Mouse (Mus musculus) midbrain, embryonic 10.5 days (tissue): ENCODE results near the gene Strn. TPM values are rescaled to one million over a fixed set of nuclear protein-coding genes. Genes with fewer than 3 reads are reported as not detected.
A peak's percentile ranks its signal among the peaks of the same experiment; 100 is the strongest.

Source experiments
- DNase-seq: peaks from one replicate; pipeline ENCODE4 v3.0.0-alpha.2; 2017; ENCODE audit warnings: low spot score
- H3K27ac ChIP-seq: fragments of 300-500 bp; sonication (generic); replicated peaks from 2 replicates; pipeline ENCODE4 v1.5.1; 2016; ENCODE audit warnings: mild to moderate bottlenecking
- H3K27me3 ChIP-seq: fragments of 300-500 bp; sonication (generic); 2 replicates; pipeline ENCODE4 v1.6.1; 2016; ENCODE audit warnings: low read depth, mild to moderate bottlenecking; ENCODE audit not compliant: poor library complexity, severe bottlenecking
- H3K36me3 ChIP-seq: fragments of 300-500 bp; sonication (generic); 2 replicates; pipeline ENCODE4 v1.6.1; 2016; ENCODE audit warnings: mild to moderate bottlenecking, moderate library complexity
- H3K4me1 ChIP-seq: fragments of 300-500 bp; sonication (generic); 2 replicates; pipeline ENCODE4 v1.6.1; 2016
- H3K4me3 ChIP-seq: fragments of 300-500 bp; sonication (generic); 2 replicates; pipeline ENCODE4 v1.5.1; 2016; ENCODE audit warnings: mild to moderate bottlenecking, moderate library complexity
- H3K9me3 ChIP-seq: fragments of 300-500 bp; sonication (generic); replicated peaks from 2 replicates; pipeline ENCODE4 v1.6.1; 2016; ENCODE audit warnings: mild to moderate bottlenecking
- WGBS: fragments of 180-500 bp; shearing (Covaris S2); methylation state at CpG from one replicate; pipeline ENCODE4 v1.1.7; 2016; 5-methylcytosine and 5-hydroxymethylcytosine counted together
- polyA plus RNA-seq: library from polyadenylated mRNA; unstranded; fragments of >200 nt; fragmentation: Nextera tagmentation; extraction: Ambion mirVana; gene quantifications from 2 replicates; pipeline ENCODE4 v1.2.1, GENCODE M21; 2016

The Strn gene
- 5.4 and 6.1 TPM in 2 replicates for polyA plus RNA-seq

GRCm38 (mm10) chr17:78737096-78737495, at the start of gene Strn:
Gene Strn (minus strand): TSS chr17:78737196.
- Histone ChIP-seq H3K27me3 (peaks cover 7% of the 10 kb centered on the region; the same call in 1 of the 2 replicates), H3K9me3 (no peaks in the 10 kb centered on the region), H3K27ac (peak within 1 kb of the TSS; percentile 96), H3K36me3 (peaks cover 3% of the 10 kb centered on the region; the same call in 1 of the 2 replicates), H3K4me3 (peak within 1 kb of the TSS; percentile 92), H3K4me1 (peaks cover 32% of the 10 kb centered on the region)
- DNase-seq = no peak
- 40% methylated on average over 4 of the region's 4 CpGs for WGBS

GRCm38 (mm10) chr17:78778765-78779164, 41.8 kb upstream of the Strn start:
- H3K4me1 ChIP-seq = no peaks in the 10 kb centered on the region
- no peak overlapping the region for H3K27ac ChIP-seq
- H3K9me3 ChIP-seq = no peaks in the 10 kb centered on the region
- H3K27me3 ChIP-seq = no peaks in the 10 kb centered on the region
- WGBS = 94% methylated on average over 1 of the region's 1 CpGs
- H3K36me3 ChIP-seq = peaks cover 38% of the 10 kb centered on the region
- DNase-seq = no peak
- H3K4me3 ChIP-seq = no peak overlapping the region

- H3K4me1 ChIP-seq = no peaks in the 10 kb centered on the region
These were observed 35.3 kb upstream of the Strn start for GRCm38 (mm10) chr17:78772317-78772716.

GRCm38 (mm10) chr17:78770932-78771331, 33.9 kb upstream of the Strn start:
- no peaks in the 10 kb centered on the region for H3K4me1 ChIP-seq
- 80% methylated on average over 7 of the region's 7 CpGs for WGBS
- no peak overlapping the region for H3K4me3 ChIP-seq
- H3K27me3 ChIP-seq = no peaks in the 10 kb centered on the region
- no peaks in the 10 kb centered on the region for H3K9me3 ChIP-seq
- H3K27ac ChIP-seq = no peak overlapping the region
- peaks cover 41% of the 10 kb centered on the region for H3K36me3 ChIP-seq
- no peak for DNase-seq

More at GRCm38 (mm10) chr17:78772317-78772716, 35.3 kb upstream of the Strn start:
- 94% methylated on average over 2 of the region's 2 CpGs for WGBS
- no peaks in the 10 kb centered on the region for H3K27me3 ChIP-seq
- no peak overlapping the region for H3K4me3 ChIP-seq
- peaks cover 36% of the 10 kb centered on the region for H3K36me3 ChIP-seq
- DNase-seq = no peak
- H3K9me3 ChIP-seq = no peaks in the 10 kb centered on the region
- H3K27ac ChIP-seq = no peak overlapping the region

GRCm38 (mm10) chr17:78769341-78769740, 32.3 kb upstream of the Strn start:
- WGBS = 84% methylated on average over 3 of the region's 3 CpGs
- no peak overlapping the region for H3K27ac ChIP-seq
- H3K27me3 ChIP-seq = no peaks in the 10 kb centered on the region
- DNase-seq = no peak
- H3K4me3 ChIP-seq = no peak overlapping the region
- H3K36me3 ChIP-seq = peaks cover 54% of the 10 kb centered on the region
- H3K9me3 ChIP-seq = no peaks in the 10 kb centered on the region
- H3K4me1 ChIP-seq = no peaks in the 10 kb centered on the region

- no peaks in the 10 kb centered on the region for H3K27me3 ChIP-seq
- H3K36me3 ChIP-seq = peaks cover 58% of the 10 kb centered on the region
- no peak overlapping the region for H3K27ac ChIP-seq
- no peak overlapping the region for H3K4me3 ChIP-seq
- 90% methylated on average over 2 of the region's 2 CpGs for WGBS
- no peaks in the 10 kb centered on the region for H3K4me1 ChIP-seq
- no peaks in the 10 kb centered on the region for H3K9me3 ChIP-seq
- DNase-seq = no peak
These were observed 31.9 kb upstream of the Strn start for GRCm38 (mm10) chr17:78768937-78769336.

- no peak overlapping the region for H3K27ac ChIP-seq
- no peaks in the 10 kb centered on the region for H3K27me3 ChIP-seq
- no peaks in the 10 kb centered on the region for H3K9me3 ChIP-seq
- peaks cover 57% of the 10 kb centered on the region for H3K36me3 ChIP-seq
- DNase-seq = no peak
- H3K4me1 ChIP-seq = no peaks in the 10 kb centered on the region
- WGBS = 78% methylated on average over 8 of the region's 8 CpGs
- H3K4me3 ChIP-seq = no peak overlapping the region
These were observed 30.6 kb upstream of the Strn start for GRCm38 (mm10) chr17:78767546-78767945.

GRCm38 (mm10) chr17:78766084-78766483, 29.1 kb upstream of the Strn start:
- no peaks in the 10 kb centered on the region for H3K9me3 ChIP-seq
- peaks cover 57% of the 10 kb centered on the region for H3K36me3 ChIP-seq
- no peaks in the 10 kb centered on the region for H3K27me3 ChIP-seq
- H3K27ac ChIP-seq = no peak overlapping the region
- no peak overlapping the region for H3K4me3 ChIP-seq
- no peak for DNase-seq
- H3K4me1 ChIP-seq = no peaks in the 10 kb centered on the region
- 86% methylated on average over 7 of the region's 7 CpGs for WGBS

GRCm38 (mm10) chr17:78763272-78763671, 26.3 kb upstream of the Strn start:
- WGBS = 96% methylated on average over 5 of the region's 5 CpGs
- DNase-seq = no peak
- H3K4me1 ChIP-seq = no peaks in the 10 kb centered on the region
- H3K4me3 ChIP-seq = no peak overlapping the region
- no peaks in the 10 kb centered on the region for H3K9me3 ChIP-seq
- H3K27me3 ChIP-seq = no peaks in the 10 kb centered on the region
- peaks cover 57% of the 10 kb centered on the region for H3K36me3 ChIP-seq
- H3K27ac ChIP-seq = no peak overlapping the region

- H3K4me3 ChIP-seq = no peak overlapping the region
- DNase-seq = no peak
- 63% methylated on average over 17 of the region's 17 CpGs for whole genome bisulfite sequencing
These were observed 16.1 kb upstream of the Strn start for GRCm38 (mm10) chr17:78752938-78753655.

GRCm38 (mm10) chr17:78752064-78752463, 15.1 kb upstream of the Strn start:
- 56% methylated on average over 10 of the region's 10 CpGs for WGBS
- no peak for DNase-seq

More at GRCm38 (mm10) chr17:78752938-78753655, 16.1 kb upstream of the Strn start:
- Histone ChIP-seq H3K9me3 (no peaks in the 10 kb centered on the region), H3K36me3 (peaks cover 39% of the 10 kb centered on the region), H3K27ac (no peak overlapping the region), H3K27me3 (no peaks in the 10 kb centered on the region), H3K4me1 (peaks cover 8% of the 10 kb centered on the region)

GRCm38 (mm10) chr17:78748440-78748839, 11.4 kb upstream of the Strn start:
- WGBS = 90% methylated on average over 9 of the region's 9 CpGs
- H3K4me3 ChIP-seq = no peak overlapping the region
- H3K9me3 ChIP-seq = no peaks in the 10 kb centered on the region
- peaks cover 8% of the 10 kb centered on the region for H3K4me1 ChIP-seq
- H3K27ac ChIP-seq = no peak overlapping the region
- no peaks in the 10 kb centered on the region for H3K27me3 ChIP-seq
- no peak for DNase-seq
- peaks cover 16% of the 10 kb centered on the region for H3K36me3 ChIP-seq

More at GRCm38 (mm10) chr17:78752064-78752463, 15.1 kb upstream of the Strn start:
- Histone ChIP-seq H3K4me3 (no peak overlapping the region), H3K27me3 (no peaks in the 10 kb centered on the region), H3K27ac (no peak overlapping the region), H3K4me1 (peaks cover 8% of the 10 kb centered on the region), H3K36me3 (peaks cover 33% of the 10 kb centered on the region), H3K9me3 (no peaks in the 10 kb centered on the region)

- H3K9me3 ChIP-seq = no peaks in the 10 kb centered on the region
- no peak for DNase-seq
- H3K36me3 ChIP-seq = no peaks in the 10 kb centered on the region
- no peak overlapping the region for H3K4me3 ChIP-seq
- 54% methylated on average over 1 of the region's 1 CpGs for WGBS
- H3K27me3 ChIP-seq = peaks cover 7% of the 10 kb centered on the region; the same call in 1 of the 2 replicates
- H3K4me1 ChIP-seq = peaks cover 27% of the 10 kb centered on the region
- H3K27ac ChIP-seq = no peak overlapping the region
These were observed 1.4 kb upstream of the Strn start for GRCm38 (mm10) chr17:78738416-78738815.
